Mouse (Mus musculus) small intestine, adult 2 months (tissue): ENCODE measurements around the gene Olfr624. TPM values are rescaled to one million over a fixed set of nuclear protein-coding genes. Genes with fewer than 3 reads are reported as not detected.
"Not testable (repeated sequence)": the region's sequence is repeated elsewhere in the genome, so short reads cannot be mapped to it uniquely, and the experiment has no call there.

Experiments used
- H3K27ac ChIP-seq: fragments of 200-500 bp; 2 replicates; pipeline ENCODE4 v1.5.1; 2012; ENCODE audit warnings: low read depth, low read length, control low read depth, inconsistent platforms; ENCODE audit not compliant: insufficient read depth
- H3K27me3 ChIP-seq: fragments of 200-500 bp; 2 replicates; pipeline ENCODE4 v1.6.1; 2012; ENCODE audit warnings: mild to moderate bottlenecking, moderate library complexity, low read length, inconsistent platforms; ENCODE audit not compliant: control insufficient read depth, insufficient read depth
- H3K36me3 ChIP-seq: fragments of 200-500 bp; 2 replicates; pipeline ENCODE4 v1.6.1; 2012; ENCODE audit warnings: mild to moderate bottlenecking, low read length, control low read depth, inconsistent platforms; ENCODE audit not compliant: control insufficient read depth, insufficient read depth
- H3K4me1 ChIP-seq: fragments of 200-500 bp; 2 replicates; pipeline ENCODE4 v1.6.1; 2012; ENCODE audit warnings: low read length, inconsistent platforms, mixed read lengths; ENCODE audit not compliant: control insufficient read depth, insufficient read depth, insufficient read length
- H3K4me3 ChIP-seq: fragments of 200-500 bp; 2 replicates; pipeline ENCODE4 v1.5.1; 2012; ENCODE audit warnings: low read depth, mild to moderate bottlenecking, control low read depth, inconsistent platforms, low read length, moderate library complexity
- CTCF ChIP-seq: fragments of 200-500 bp; IDR thresholded peaks from 2 replicates; pipeline ENCODE4 v1.5.1; 2012; ENCODE audit warnings: low read depth, mild to moderate bottlenecking, control low read depth, inconsistent platforms, low read length, moderate library complexity, mixed read lengths; ENCODE audit not compliant: insufficient replicate concordance, insufficient read length; ENCODE audit errors: extremely low read depth
- POLR2A ChIP-seq: fragments of 200-500 bp; IDR thresholded peaks from 2 replicates; pipeline ENCODE4 v1.6.1; 2012; ENCODE audit warnings: low read depth, mild to moderate bottlenecking, control low read depth, inconsistent platforms, low read length, moderate library complexity
- WGBS: fragments of 180-500 bp; shearing (Covaris S2); methylation state at CpG from one replicate; pipeline ENCODE4 v1.1.7; 2018; 5-methylcytosine and 5-hydroxymethylcytosine counted together
- polyA plus RNA-seq: library from polyadenylated mRNA; depleted of rRNA; stranded (reverse); fragments of >200 nt; gene quantifications from 2 replicates; pipeline ENCODE4 v1.2.3, GENCODE M21; 2012; rRNA removed

The Olfr624 gene
- polyA plus RNA-seq = not detected in 2 replicates

GRCm38 (mm10) chr7:103671091-103671490 lies at the start of gene Olfr624:
Olfr624 (minus strand) TSS chr7:103671191.
- Histone ChIP-seq H3K4me1 (no peaks in the 10 kb centered on the region), H3K27me3 (no peaks in the 10 kb centered on the region), H3K4me3 (no peak within 1 kb of the TSS), H3K27ac (no peak within 1 kb of the TSS), H3K36me3 (no peaks in the 10 kb centered on the region)
- 90% methylated on average over 2 of the region's 2 CpGs for WGBS
- TF ChIP-seq POLR2A (no peak), CTCF (no peak)

GRCm38 (mm10) chr7:103716398-103716797 lies 45.4 kb upstream of the Olfr624 start:
- H3K4me3 ChIP-seq, H3K36me3 ChIP-seq, H3K27me3 ChIP-seq, H3K4me1 ChIP-seq, H3K27ac ChIP-seq: not testable (repeated sequence)
- WGBS = 97% methylated on average over 1 of the region's 1 CpGs

DNA sequence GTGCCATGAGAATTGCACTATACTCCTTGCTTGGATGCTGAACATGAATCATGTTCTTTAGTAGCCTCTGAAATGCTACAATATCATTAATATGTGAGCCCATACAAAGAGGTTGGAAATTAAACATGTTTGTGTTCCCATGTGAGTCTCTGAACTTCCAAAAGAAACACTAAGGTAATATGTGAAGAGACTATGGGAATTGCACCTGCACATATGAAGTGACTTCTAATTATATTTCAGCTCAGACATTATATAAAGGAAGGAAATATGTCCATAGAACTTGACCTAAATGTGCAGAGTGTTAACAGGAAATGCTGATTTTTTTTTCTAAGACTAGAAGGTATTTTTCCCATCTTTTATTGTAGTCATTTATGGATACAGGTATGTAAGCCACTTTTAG lies 43.4 kb upstream of the Olfr624 start, which contains the start of gene Olfr243:
Gene Olfr243 (plus strand): TSS at position 301 of the 400 bp plus-strand sequence.
- TF ChIP-seq POLR2A = no peak
- no peak for TF ChIP-seq CTCF
- Histone ChIP-seq H3K27me3 (no peaks in the 10 kb centered on the region), H3K36me3 (no peaks in the 10 kb centered on the region), H3K4me3 (no peak within 1 kb of the TSS), H3K27ac (no peak within 1 kb of the TSS), H3K4me1 (no peaks in the 10 kb centered on the region)

- no peak for TF ChIP-seq CTCF
- TF ChIP-seq POLR2A = no peak
- H3K36me3 ChIP-seq = no peaks in the 10 kb centered on the region
- H3K4me1 ChIP-seq = no peaks in the 10 kb centered on the region
- 31% methylated on average over 2 of the region's 2 CpGs for WGBS
- H3K27me3 ChIP-seq = no peaks in the 10 kb centered on the region
- H3K27ac ChIP-seq = no peak overlapping the region
- H3K4me3 ChIP-seq = no peak overlapping the region
Measured at GRCm38 (mm10) chr7:103712024-103712423, 41.0 kb upstream of the Olfr624 start.

DNA sequence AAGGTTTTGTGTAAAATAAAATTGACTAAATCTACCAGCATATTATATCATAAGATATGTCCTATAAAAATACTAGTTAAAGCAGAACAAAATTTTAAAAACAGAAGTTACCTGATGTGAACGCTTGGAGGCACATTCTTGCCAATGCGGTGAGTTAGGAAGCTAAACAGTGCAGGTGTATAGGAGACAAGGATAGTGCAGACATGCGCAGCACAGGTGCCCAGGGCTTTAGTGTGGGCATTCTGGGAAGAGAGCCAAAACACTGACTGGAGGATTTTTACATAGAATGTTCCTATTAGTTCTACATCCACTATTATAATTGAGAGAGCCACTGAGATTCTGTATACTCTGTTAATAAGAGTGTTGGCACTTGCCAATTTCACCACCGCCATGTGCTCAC lies 28.5 kb upstream of the Olfr624 start:
- Histone ChIP-seq H3K27ac (no peak overlapping the region), H3K36me3 (no peaks in the 10 kb centered on the region), H3K4me1 (no peaks in the 10 kb centered on the region), H3K4me3 (no peak overlapping the region), H3K27me3 (no peaks in the 10 kb centered on the region)
- no peak for TF ChIP-seq CTCF
- TF ChIP-seq POLR2A = no peak
- 83% methylated on average over 4 of the region's 4 CpGs for whole genome bisulfite sequencing

DNA sequence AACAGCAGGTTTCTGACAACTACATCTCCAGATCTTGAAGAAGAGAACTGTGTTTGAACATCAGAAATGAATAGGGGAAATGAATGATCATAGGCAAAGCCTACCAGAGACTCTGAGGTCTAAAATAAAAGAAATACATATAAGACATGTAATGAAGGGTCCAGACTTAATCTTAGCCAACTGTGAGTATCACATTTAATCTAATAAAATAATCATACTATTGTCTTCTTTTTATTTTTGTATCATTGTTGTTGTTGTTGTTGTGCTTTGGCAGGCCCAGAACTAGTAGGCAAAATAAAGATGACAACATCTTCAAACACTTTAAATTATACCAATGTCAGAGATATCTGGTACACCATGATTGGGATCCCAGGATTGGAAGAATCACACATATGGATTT lies 11.4 kb upstream of the Olfr624 start, which contains the start of gene Olfr625-ps1:
Gene Olfr625-ps1 (plus strand): TSS at position 301 of the 400 bp plus-strand sequence.
- Histone ChIP-seq H3K4me1 (no peaks in the 10 kb centered on the region), H3K27ac (no peak within 1 kb of the TSS), H3K4me3 (no peak within 1 kb of the TSS), H3K27me3 (no peaks in the 10 kb centered on the region), H3K36me3 (no peaks in the 10 kb centered on the region)
- no peak for TF ChIP-seq POLR2A
- no peak for TF ChIP-seq CTCF

- Histone ChIP-seq H3K27ac (no peak within 1 kb of the TSS), H3K4me3 (no peak within 1 kb of the TSS), H3K4me1 (no peaks in the 10 kb centered on the region), H3K36me3 (no peaks in the 10 kb centered on the region), H3K27me3 (no peaks in the 10 kb centered on the region)
- TF ChIP-seq CTCF (no peak), POLR2A (no peak)
Measured at GRCm38 (mm10) chr7:103663598-103663997, 7.4 kb downstream of the Olfr624 start, which contains the start of gene Olfr623. Olfr623 (minus strand) TSS chr7:103663698.

DNA sequence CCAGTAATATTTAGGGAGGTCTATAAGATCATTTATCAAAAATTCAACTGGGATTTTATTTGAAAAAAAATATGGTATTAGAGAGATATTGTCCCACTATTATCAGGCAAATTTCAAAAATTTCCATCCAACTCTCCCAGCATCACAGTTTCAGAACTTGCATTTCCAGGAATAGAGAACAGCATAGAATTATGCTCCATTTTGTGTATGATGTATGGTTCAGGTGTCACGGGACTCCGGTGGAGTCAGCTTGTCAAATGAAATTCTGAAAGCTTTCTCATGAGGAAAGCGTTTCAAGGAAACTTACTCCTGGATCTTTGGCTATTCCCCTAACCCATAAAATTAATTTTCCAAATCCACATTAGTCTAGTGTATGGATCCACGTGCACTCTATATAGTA lies 26.9 kb downstream of the Olfr624 start:
- WGBS = 30% methylated on average over 4 of the region's 4 CpGs
- no peaks in the 10 kb centered on the region for H3K36me3 ChIP-seq
- TF ChIP-seq POLR2A (no peak), CTCF (no peak)
- H3K4me3 ChIP-seq = no peak overlapping the region
- H3K27me3 ChIP-seq = no peaks in the 10 kb centered on the region
- no peak overlapping the region for H3K27ac ChIP-seq
- H3K4me1 ChIP-seq = no peaks in the 10 kb centered on the region
